Mouse (Mus musculus): Measurements from ENCODE around the gene Rcc2. TPM values are rescaled to one million over a fixed set of nuclear protein-coding genes. Genes with fewer than 3 reads are reported as not detected.

Gene Rcc2
- polyA plus RNA-seq, 1 experiment from 2014 or later: 18.9 TPM

DNA sequence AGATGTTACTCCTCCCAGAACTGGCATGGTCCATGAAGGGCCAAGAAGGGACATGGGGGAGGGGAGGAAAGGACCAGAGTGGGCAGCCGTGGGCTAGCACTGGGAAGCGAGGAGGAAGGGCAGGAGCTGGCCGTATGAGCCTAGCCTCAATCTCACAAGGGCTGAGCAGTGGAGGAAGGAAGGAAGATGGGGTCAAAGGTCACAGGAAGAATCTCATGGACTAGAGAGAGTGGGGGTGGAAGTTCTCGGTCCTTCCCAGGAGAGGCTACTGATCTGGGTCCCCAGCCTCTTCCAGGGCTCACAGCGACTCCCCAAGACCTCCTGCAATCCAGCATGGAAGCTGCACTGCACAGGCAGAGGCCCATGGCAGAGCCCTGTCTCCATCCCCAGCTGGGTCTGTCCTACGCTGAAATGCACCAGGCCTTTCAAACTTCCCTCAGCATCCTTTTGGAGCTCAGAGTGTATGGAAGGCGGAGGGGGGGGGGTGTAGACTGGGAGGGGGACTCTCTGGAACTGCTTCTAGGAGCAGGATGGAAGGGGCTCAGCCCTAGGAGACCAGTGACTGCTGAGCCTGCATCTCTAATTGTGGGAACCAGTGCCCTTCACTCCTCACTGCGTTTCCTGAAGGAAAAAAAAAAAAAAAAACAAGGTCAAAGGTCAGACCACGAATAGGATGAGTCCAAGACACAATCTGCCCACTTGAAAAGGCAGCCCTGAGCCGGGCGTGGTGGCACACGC, 26.6 kb upstream of the Rcc2 start:
- 59% methylated on average over 12 of the region's 12 CpGs for WGBS
- no peak for TF ChIP-seq EP300 (optimal IDR thresholded peaks at IDR 0.05)
- TF ChIP-seq CTCF (IDR thresholded peaks at IDR 0.05; ENCODE audit: low read depth): no peak
- Histone ChIP-seq H3K27ac (replicated peaks) (no peak overlapping the region), H3K27me3 (ENCODE audit: control insufficient read depth, insufficient read depth, low read length) (no peaks in the 10 kb centered on the region), H3K9me3 (ENCODE audit: control insufficient read depth, low read length) (no peaks in the 10 kb centered on the region), H3K4me2 (replicated peaks; ENCODE audit: low read depth) (no peak overlapping the region), H3K4me3 (ENCODE audit: low read depth, low read length) (no peak overlapping the region), H3K4me1 (replicated peaks; ENCODE audit: control insufficient read depth, insufficient read depth) (no peaks in the 10 kb centered on the region), H3K36me3 (ENCODE audit: control insufficient read depth, insufficient read depth, low read length) (no peaks in the 10 kb centered on the region), H3K9ac (ENCODE audit: low read length) (no peak overlapping the region)
- DNase-seq (ENCODE audit: low spot score) (no peak), ATAC-seq (ENCODE audit: low FRiP score, low TSS enrichment) (peak; percentile 51; the same call in 1 of the 2 replicates)

GRCm38 (mm10) chr4:140674345-140674926, 25.9 kb upstream of the Rcc2 start:
- Histone ChIP-seq H3K36me3 (ENCODE audit: control insufficient read depth, insufficient read depth, low read length) (no peaks in the 10 kb centered on the region), H3K9ac (ENCODE audit: low read length) (no peak overlapping the region), H3K9me3 (ENCODE audit: control insufficient read depth, low read length) (no peaks in the 10 kb centered on the region), H3K27me3 (ENCODE audit: control insufficient read depth, insufficient read depth, low read length) (no peaks in the 10 kb centered on the region), H3K27ac (replicated peaks) (no peak overlapping the region), H3K4me1 (replicated peaks; ENCODE audit: control insufficient read depth, insufficient read depth) (no peaks in the 10 kb centered on the region), H3K4me3 (ENCODE audit: low read depth, low read length) (no peak overlapping the region), H3K4me2 (replicated peaks; ENCODE audit: low read depth) (no peak overlapping the region)
- peak; percentile 87 for DNase-seq (ENCODE audit: low spot score)
- TF ChIP-seq EP300 (optimal IDR thresholded peaks at IDR 0.05): no peak
- TF ChIP-seq CTCF (IDR thresholded peaks at IDR 0.05; ENCODE audit: low read depth): peak; percentile 92
- ATAC-seq (ENCODE audit: low FRiP score, low TSS enrichment): peak; percentile 43
- WGBS: 33% methylated on average over 13 of the region's 13 CpGs

- TF ChIP-seq CTCF (IDR thresholded peaks at IDR 0.05; ENCODE audit: low read depth): peak; percentile 82
- no peak for TF ChIP-seq EP300 (optimal IDR thresholded peaks at IDR 0.05)
- no peak overlapping the region for H3K27ac ChIP-seq (replicated peaks)
- DNase-seq (ENCODE audit: low spot score) (peak; percentile 69), ATAC-seq (ENCODE audit: low FRiP score, low TSS enrichment) (0 out of 2 replicates have a peak, but pooled peaks have one; percentile 17)
- no peaks in the 10 kb centered on the region for H3K36me3 ChIP-seq (ENCODE audit: control insufficient read depth, insufficient read depth, low read length)
- H3K27me3 ChIP-seq (ENCODE audit: control insufficient read depth, insufficient read depth, low read length): no peaks in the 10 kb centered on the region
- no peaks in the 10 kb centered on the region for H3K4me1 ChIP-seq (replicated peaks; ENCODE audit: control insufficient read depth, insufficient read depth)
- H3K4me3 ChIP-seq (ENCODE audit: low read depth, low read length): no peak overlapping the region
- WGBS: 13% methylated on average over 5 of the region's 5 CpGs
- no peaks in the 10 kb centered on the region for H3K9me3 ChIP-seq (ENCODE audit: control insufficient read depth, low read length)
- H3K4me2 ChIP-seq (replicated peaks; ENCODE audit: low read depth): no peak overlapping the region
- H3K9ac ChIP-seq (ENCODE audit: low read length): no peak overlapping the region
These were observed 21.3 kb upstream of the Rcc2 start for GRCm38 (mm10) chr4:140679038-140679437.

GRCm38 (mm10) chr4:140679723-140680380, 20.5 kb upstream of the Rcc2 start:
- TF ChIP-seq CTCF (IDR thresholded peaks at IDR 0.05; ENCODE audit: low read depth) (peak; percentile 86), EP300 (optimal IDR thresholded peaks at IDR 0.05) (no peak)
- no peaks in the 10 kb centered on the region for H3K4me1 ChIP-seq (replicated peaks; ENCODE audit: control insufficient read depth, insufficient read depth)
- ATAC-seq (ENCODE audit: low FRiP score, low TSS enrichment) (peak; percentile 56), DNase-seq (ENCODE audit: low spot score) (peak; percentile 84)
- no peaks in the 10 kb centered on the region for H3K36me3 ChIP-seq (ENCODE audit: control insufficient read depth, insufficient read depth, low read length)
- 19% methylated on average over 18 of the region's 18 CpGs for WGBS
- 0 out of 2 replicates have a peak overlapping the region, but pooled peaks have one; percentile 35 for H3K9ac ChIP-seq (ENCODE audit: low read length)
- H3K9me3 ChIP-seq (ENCODE audit: control insufficient read depth, low read length): no peaks in the 10 kb centered on the region
- H3K4me3 ChIP-seq (ENCODE audit: low read depth, low read length): no peak overlapping the region
- no peaks in the 10 kb centered on the region for H3K27me3 ChIP-seq (ENCODE audit: control insufficient read depth, insufficient read depth, low read length)
- H3K4me2 ChIP-seq (replicated peaks; ENCODE audit: low read depth): peak overlapping the region; percentile 38
- H3K27ac ChIP-seq (replicated peaks): no peak overlapping the region

DNA sequence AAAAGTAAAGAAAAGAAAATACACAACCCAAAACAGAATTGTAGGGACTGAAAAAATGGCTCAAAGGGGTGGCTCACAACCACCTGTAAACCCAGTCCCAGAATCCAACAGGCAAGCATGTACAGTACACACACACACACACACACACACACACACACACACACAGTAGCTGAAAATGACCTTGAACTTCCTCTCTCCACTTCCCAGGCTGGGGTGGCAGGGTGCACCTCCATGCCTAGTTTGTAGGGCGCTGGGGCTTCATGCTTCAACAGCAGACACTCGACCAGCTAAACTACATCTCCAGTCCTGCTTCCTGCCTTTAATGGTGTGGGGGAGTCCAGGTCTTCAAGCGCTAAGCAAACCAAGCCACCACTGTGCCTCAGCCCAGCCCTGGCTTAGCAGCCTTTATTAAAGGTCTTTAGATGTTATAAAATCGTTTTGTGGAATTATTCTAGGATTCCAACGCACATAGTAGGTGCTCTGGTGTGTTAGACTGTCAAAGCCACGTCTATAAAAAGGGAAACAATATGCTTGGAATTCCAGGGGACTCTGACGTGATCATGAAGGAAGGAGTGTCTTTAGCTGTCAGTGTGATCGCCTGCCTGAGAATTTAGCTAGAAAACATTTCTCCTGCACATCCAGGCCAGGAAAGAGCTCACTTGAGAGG, 19.5 kb upstream of the Rcc2 start:
- no peak overlapping the region for H3K27ac ChIP-seq (replicated peaks)
- H3K4me2 ChIP-seq (replicated peaks; ENCODE audit: low read depth): no peak overlapping the region
- no peaks in the 10 kb centered on the region for H3K27me3 ChIP-seq (ENCODE audit: control insufficient read depth, insufficient read depth, low read length)
- no peaks in the 10 kb centered on the region for H3K36me3 ChIP-seq (ENCODE audit: control insufficient read depth, insufficient read depth, low read length)
- no peaks in the 10 kb centered on the region for H3K4me1 ChIP-seq (replicated peaks; ENCODE audit: control insufficient read depth, insufficient read depth)
- TF ChIP-seq CTCF (IDR thresholded peaks at IDR 0.05; ENCODE audit: low read depth) (no peak), EP300 (optimal IDR thresholded peaks at IDR 0.05) (no peak)
- H3K4me3 ChIP-seq (ENCODE audit: low read depth, low read length): no peak overlapping the region
- H3K9ac ChIP-seq (ENCODE audit: low read length): no peak overlapping the region
- 43% methylated on average over 8 of the region's 8 CpGs for WGBS
- H3K9me3 ChIP-seq (ENCODE audit: control insufficient read depth, low read length): no peaks in the 10 kb centered on the region
- DNase-seq (ENCODE audit: low spot score) (no peak), ATAC-seq (ENCODE audit: low FRiP score, low TSS enrichment) (no peak)
